Mouse (Mus musculus): ENCODE measurements at regions not wholly inside any gene's neighbourhood (a gene's known extent, or its start where the extent isn't known, plus 50 kb on each side); places are given as distances from the start of the nearest gene placed in this dataset.

DNA sequence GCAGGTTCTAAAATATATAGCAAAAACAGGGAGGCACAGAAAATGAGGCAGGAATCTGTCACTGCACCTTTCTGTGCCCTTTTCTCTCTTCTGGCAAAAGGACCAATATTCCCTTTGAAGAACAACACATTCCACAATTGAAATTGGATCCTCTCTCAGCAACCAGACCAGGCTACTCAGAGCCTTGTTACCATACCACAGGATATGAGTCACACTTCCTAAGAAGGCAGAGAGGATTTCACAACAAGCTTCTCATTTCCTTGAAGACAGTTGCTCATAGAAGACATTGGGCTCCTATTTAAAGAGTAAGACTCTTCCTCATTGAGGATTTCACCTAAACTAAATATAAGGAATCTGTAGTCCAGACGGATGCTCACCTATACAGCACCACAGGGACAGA, 292.8 kb downstream of the Mat2b start:
- TF ChIP-seq CTCF (IDR thresholded peaks at IDR 0.05; ENCODE audit: low read depth, low read length) (no peak), POLR2AphosphoS5 (IDR thresholded peaks at IDR 0.05; ENCODE audit: insufficient replicate concordance, low read depth, low read length) (no peak), GATA1 (IDR thresholded peaks at IDR 0.05; ENCODE audit: borderline replicate concordance, low read length) (no peak), GATA2 (IDR thresholded peaks at IDR 0.05; ENCODE audit: borderline replicate concordance, low read depth, low read length) (no peak)
